ENCODE assay signal across 8 mouse cellular contexts in the genomic region with DNA sequence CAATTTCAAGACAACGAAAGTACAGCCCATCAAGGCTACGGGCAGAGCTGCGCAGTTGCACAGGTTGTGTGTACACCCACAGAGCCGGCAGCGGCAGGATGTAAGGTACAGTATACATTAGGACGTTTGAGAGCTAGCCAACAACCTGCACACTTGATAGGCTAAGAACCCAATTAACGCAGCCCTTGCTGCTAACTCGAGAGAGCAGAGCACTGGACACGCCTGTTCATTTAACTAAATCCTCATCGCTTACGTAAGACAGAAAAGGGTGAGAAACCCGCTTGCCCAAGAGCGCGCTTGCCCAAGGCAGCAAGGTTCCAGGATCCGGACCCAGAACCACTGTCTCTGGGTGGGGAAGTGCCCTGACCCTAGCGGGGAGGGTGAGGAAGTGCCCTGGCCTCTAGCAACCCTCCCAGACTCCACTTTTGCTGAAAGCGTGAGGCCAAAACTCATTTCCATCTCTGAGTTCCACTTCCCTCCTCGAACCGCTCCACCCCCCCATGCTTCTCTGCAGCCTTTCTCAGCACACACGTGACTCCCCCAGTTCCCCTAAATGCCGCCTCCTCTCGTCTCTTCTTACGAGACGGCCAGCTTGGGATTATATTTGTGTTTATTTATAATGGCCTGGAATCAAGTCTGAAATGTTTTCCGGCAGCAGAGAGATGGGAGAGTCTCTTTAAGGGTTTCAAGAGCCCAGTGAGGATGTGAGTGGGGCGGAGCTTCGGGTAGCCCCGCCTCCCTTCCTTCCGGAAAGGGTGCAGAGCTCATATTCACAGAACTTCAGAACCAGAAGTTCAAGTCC. TPM values are rescaled to one million over a fixed set of nuclear protein-coding genes. Genes with fewer than 3 reads are reported as not detected.
DNase-seq lines count a peak whose midpoint lies in the region; ATAC-seq lines count a peak whose summit lies in the region.

No protein-coding gene starts in this region.

- H3K36me3 ChIP-seq in forebrain, embryonic 11.5 days (ENCODE audit: control insufficient read depth, insufficient read depth, low read length) = no peaks in the 10 kb centered on the region
- H3K36me3 ChIP-seq in heart, embryonic 15.5 days = no peaks in the 10 kb centered on the region
- no peaks in the 10 kb centered on the region for H3K36me3 ChIP-seq in liver, embryonic 12.5 days
- H3K36me3 ChIP-seq in splenic B cell, adult 2 months (ENCODE audit: control insufficient read depth, insufficient read depth, low read length, poor library complexity, severe bottlenecking) = no peaks in the 10 kb centered on the region

- peak; percentile 82 for ATAC-seq in CD4-positive, CD25-positive, alpha-beta regulatory T cell, adult 4 months
- peak; percentile 68 for ATAC-seq in forebrain, embryonic 11.5 days (replicated peaks; ENCODE audit: low FRiP score)
- peak; percentile 58; the same call in 1 of the 2 replicates for ATAC-seq in heart, embryonic 15.5 days (replicated peaks; ENCODE audit: insufficient number of reproducible peaks, insufficient read depth, low FRiP score, low read depth)
- ATAC-seq in liver, embryonic 12.5 days = peak; percentile 71

- H3K9me3 ChIP-seq in forebrain, embryonic 11.5 days (ENCODE audit: control insufficient read depth, low read length) = no peaks in the 10 kb centered on the region
- H3K9me3 ChIP-seq in heart, embryonic 15.5 days (replicated peaks) = no peaks in the 10 kb centered on the region
- no peaks in the 10 kb centered on the region for H3K9me3 ChIP-seq in liver, embryonic 12.5 days (replicated peaks)

- H3K27ac ChIP-seq in forebrain, embryonic 11.5 days (ENCODE audit: low read depth, low read length) = peak overlapping the region; percentile 46; the same call in 1 of the 2 replicates
- H3K27ac ChIP-seq in heart, embryonic 15.5 days = peak overlapping the region; percentile 76
- H3K27ac ChIP-seq in liver, embryonic 12.5 days = peak overlapping the region; percentile 79

- peak; percentile 84 for DNase-seq in c-Kit-positive CD71-positive TER-119-negative erythroid progenitor cells, embryonic 14.5 days (ENCODE audit: low read depth)
- peak; percentile 84 for DNase-seq in forebrain, embryonic 11.5 days (ENCODE audit: low spot score)
- DNase-seq in kidney, postnatal 14 days = peak; percentile 92
- peak; percentile 94 for DNase-seq in naive thymus-derived CD4-positive, alpha-beta T cell, adult 2 months (ENCODE audit: low read depth)
- DNase-seq in splenic B cell, adult 2 months (ENCODE audit: low read depth, low spot score) = peak; percentile 96

- peak overlapping the region; percentile 58 for H3K4me2 ChIP-seq in forebrain, embryonic 11.5 days (ENCODE audit: low read depth, low read length, severe bottlenecking)
- H3K4me2 ChIP-seq in heart, embryonic 15.5 days = peak overlapping the region; percentile 80
- peak overlapping the region; percentile 78 for H3K4me2 ChIP-seq in liver, embryonic 12.5 days

- no peaks in the 10 kb centered on the region; the same call in 1 of the 2 replicates for H3K4me1 ChIP-seq in forebrain, embryonic 11.5 days (replicated peaks; ENCODE audit: control insufficient read depth, insufficient read depth, low read length)
- peaks cover 16% of the 10 kb centered on the region for H3K4me1 ChIP-seq in heart, embryonic 15.5 days (replicated peaks)
- peaks cover 33% of the 10 kb centered on the region for H3K4me1 ChIP-seq in liver, embryonic 12.5 days

- H3K4me3 ChIP-seq in forebrain, embryonic 11.5 days (ENCODE audit: low read depth, low read length) = peak overlapping the region; percentile 38
- peak overlapping the region; percentile 46 for H3K4me3 ChIP-seq in heart, embryonic 15.5 days
- H3K4me3 ChIP-seq in liver, embryonic 12.5 days = peak overlapping the region; percentile 55

- H3K9ac ChIP-seq in forebrain, embryonic 11.5 days (ENCODE audit: low read length) = peak overlapping the region; percentile 39
- H3K9ac ChIP-seq in heart, embryonic 15.5 days = peak overlapping the region; percentile 44
- H3K9ac ChIP-seq in liver, embryonic 12.5 days = peak overlapping the region; percentile 63

- no peaks in the 10 kb centered on the region for H3K27me3 ChIP-seq in forebrain, embryonic 11.5 days (ENCODE audit: control insufficient read depth, insufficient read depth, low read length)
- H3K27me3 ChIP-seq in heart, embryonic 15.5 days = no peaks in the 10 kb centered on the region
- 0 out of 2 replicates have a peak, but pooled peaks cover 2% of the 10 kb centered on the region for H3K27me3 ChIP-seq in liver, embryonic 12.5 days (replicated peaks)
- no peaks in the 10 kb centered on the region for H3K27me3 ChIP-seq in splenic B cell, adult 2 months (ENCODE audit: control insufficient read depth, insufficient read depth, low read length, poor library complexity, severe bottlenecking)

- WGBS in forebrain, embryonic 11.5 days = 3% methylated on average over 29 of the region's 29 CpGs
- 3% methylated on average over 29 of the region's 29 CpGs for WGBS in heart, embryonic 15.5 days
- WGBS in liver, embryonic 12.5 days (ENCODE audit: insufficient replicate concordance) = 2% methylated on average over 29 of the region's 29 CpGs

RNA-seq across cellular contexts. Expression of gene Ptpn1, which starts 6.9 kb away (rescaled TPM):
- 100 to 1,000 TPM in 1 of 2 experiments, 10 to 100 TPM in 1; 99.2 to 126 TPM for polyA plus RNA-seq in CD4-positive, CD25-positive, alpha-beta regulatory T cell, adult 4 months (2017; shearing (Covaris generic))
- polyA plus RNA-seq in forebrain, embryonic 11.5 days (2014; fragmentation: Nextera tagmentation; extraction: Ambion mirVana) = 73.0 and 80.0 TPM in 2 replicates
- polyA plus RNA-seq in heart, embryonic 15.5 days (2015; fragmentation: Nextera tagmentation; extraction: Ambion mirVana) = 44.8 and 45.1 TPM in 2 replicates
- polyA plus RNA-seq in liver, embryonic 12.5 days (2016; fragmentation: Nextera tagmentation; extraction: Ambion mirVana) = 38.4 and 39.2 TPM in 2 replicates

Comparison
In these comparisons a context has a peak if more than half of its experiments do, and no peak if none do; other contexts are left out.
1. Peak in every context shown above with its lines: DNase-seq, ATAC-seq, H3K4me3 ChIP-seq and H3K27ac ChIP-seq.